Mouse (Mus musculus) testis, adult 2 months (tissue): Measurements from ENCODE around the gene Prr12. TPM values are rescaled to one million over a fixed set of nuclear protein-coding genes. Genes with fewer than 3 reads are reported as not detected.
"Not testable (repeated sequence)": the region's sequence is repeated elsewhere in the genome, so short reads cannot be mapped to it uniquely, and the experiment has no call there.

ENCODE experiments used
- H3K27ac ChIP-seq: fragments of 200-500 bp; 2 replicates; pipeline ENCODE4 v1.5.1; 2012; ENCODE audit warnings: low read depth, low read length; ENCODE audit not compliant: control insufficient read depth, insufficient read depth
- H3K27me3 ChIP-seq: fragments of 200-500 bp; 2 replicates; pipeline ENCODE4 v1.6.1; 2012; ENCODE audit warnings: mild to moderate bottlenecking, low read length, moderate library complexity; ENCODE audit not compliant: control insufficient read depth, insufficient read depth
- H3K36me3 ChIP-seq: fragments of 200-500 bp; 2 replicates; pipeline ENCODE4 v1.6.1; 2012; ENCODE audit warnings: mild to moderate bottlenecking, low read length; ENCODE audit not compliant: control insufficient read depth, insufficient read depth
- H3K4me1 ChIP-seq: fragments of 200-500 bp; 2 replicates; pipeline ENCODE4 v1.6.1; 2012; ENCODE audit warnings: low read length; ENCODE audit not compliant: control insufficient read depth, insufficient read depth
- H3K4me3 ChIP-seq: fragments of 200-500 bp; 2 replicates; pipeline ENCODE4 v1.5.1; 2012; ENCODE audit warnings: low read depth, mild to moderate bottlenecking, low read length, moderate library complexity, mixed read lengths; ENCODE audit not compliant: control insufficient read depth
- CTCF ChIP-seq: fragments of 200-500 bp; IDR thresholded peaks from 2 replicates; pipeline ENCODE4 v1.5.1; 2012; ENCODE audit warnings: low read depth, mild to moderate bottlenecking, inconsistent platforms, low read length, moderate library complexity; ENCODE audit not compliant: control insufficient read depth, insufficient read depth, insufficient replicate concordance
- POLR2A ChIP-seq: fragments of 200-500 bp; IDR thresholded peaks from 2 replicates; pipeline ENCODE4 v1.6.1; 2012; ENCODE audit warnings: low read depth, mild to moderate bottlenecking, inconsistent platforms, low read length, moderate library complexity; ENCODE audit not compliant: control insufficient read depth
- polyA plus RNA-seq: library from polyadenylated mRNA; depleted of rRNA; stranded (reverse); fragments of >200 nt; gene quantifications from 2 replicates; pipeline ENCODE4 v1.2.3, GENCODE M21; 2012; rRNA removed

Gene Prr12
- polyA plus RNA-seq = 3.4 and 3.5 TPM in 2 replicates

DNA sequence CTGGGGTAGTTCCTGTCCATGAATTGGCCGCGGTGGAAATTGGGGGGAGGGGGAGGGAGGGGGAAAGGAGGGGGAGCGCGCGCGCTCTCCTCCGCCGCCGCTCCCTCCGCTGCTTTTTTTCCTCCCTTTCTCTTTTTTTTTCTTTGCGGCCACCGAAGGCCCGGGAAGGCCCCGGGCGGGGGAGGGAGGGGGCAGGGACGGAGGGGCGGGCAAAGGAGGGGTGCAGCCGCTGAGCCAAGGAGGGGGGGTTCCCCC is at the start of gene Prr12:
Prr12 (minus strand) TSS at position 20 of the 255 bp plus-strand sequence.
- Histone ChIP-seq H3K4me1 (peaks cover 25% of the 10 kb centered on the region), H3K36me3 (no peaks in the 10 kb centered on the region), H3K27ac (peak within 1 kb of the TSS; percentile 78), H3K4me3 (peak within 1 kb of the TSS; percentile 83), H3K27me3 (no peaks in the 10 kb centered on the region)
- TF ChIP-seq POLR2A (no peak), CTCF (no peak)

DNA sequence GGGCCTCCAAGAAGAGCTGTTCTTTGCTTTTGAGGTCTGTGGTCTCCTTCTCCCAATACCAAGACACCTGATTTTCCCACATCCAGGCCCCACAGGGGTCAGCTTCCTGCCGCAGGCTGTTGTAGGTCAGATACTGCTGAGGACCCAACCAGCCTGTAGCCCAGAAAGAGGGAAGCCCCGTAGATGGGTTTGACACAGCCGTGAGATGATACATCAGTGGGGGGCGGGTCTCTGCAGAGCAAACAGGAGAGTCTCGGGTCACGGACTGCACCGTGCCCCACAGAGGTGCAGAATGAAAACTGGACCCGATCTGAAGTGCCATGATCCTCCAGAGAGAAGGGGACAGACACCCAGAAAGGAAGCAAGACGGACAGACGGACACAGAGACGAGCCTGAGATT is 49.8 kb upstream of the Prr12 start:
- no peak overlapping the region for H3K27ac ChIP-seq
- no peaks in the 10 kb centered on the region for H3K36me3 ChIP-seq
- TF ChIP-seq CTCF = no peak
- TF ChIP-seq POLR2A = no peak
- H3K27me3 ChIP-seq = no peaks in the 10 kb centered on the region
- H3K4me1 ChIP-seq = no peaks in the 10 kb centered on the region
- H3K4me3 ChIP-seq = no peak overlapping the region

DNA sequence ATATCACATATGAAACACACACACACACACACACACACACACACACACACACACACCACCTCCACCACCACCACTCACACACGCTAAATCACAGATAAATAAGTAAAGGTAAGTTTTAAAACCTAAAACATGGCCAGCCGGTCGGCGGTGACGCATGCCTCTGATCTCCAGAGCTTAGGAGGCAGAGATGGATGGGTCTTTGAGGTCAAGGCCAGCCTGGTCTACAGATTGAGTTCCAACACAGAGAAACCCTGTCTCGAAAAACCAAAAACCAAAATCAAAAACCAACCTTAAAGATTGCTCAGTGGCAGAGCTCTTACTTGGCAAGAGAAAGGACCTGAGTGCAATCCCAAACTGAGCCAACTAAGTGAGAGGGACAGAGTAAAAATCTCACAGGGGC is 47.4 kb upstream of the Prr12 start:
- Histone ChIP-seq H3K4me1 (no peaks in the 10 kb centered on the region), H3K36me3 (no peaks in the 10 kb centered on the region), H3K4me3 (no peak overlapping the region), H3K27me3 (no peaks in the 10 kb centered on the region), H3K27ac (no peak overlapping the region)
- no peak for TF ChIP-seq POLR2A
- TF ChIP-seq CTCF = no peak

DNA sequence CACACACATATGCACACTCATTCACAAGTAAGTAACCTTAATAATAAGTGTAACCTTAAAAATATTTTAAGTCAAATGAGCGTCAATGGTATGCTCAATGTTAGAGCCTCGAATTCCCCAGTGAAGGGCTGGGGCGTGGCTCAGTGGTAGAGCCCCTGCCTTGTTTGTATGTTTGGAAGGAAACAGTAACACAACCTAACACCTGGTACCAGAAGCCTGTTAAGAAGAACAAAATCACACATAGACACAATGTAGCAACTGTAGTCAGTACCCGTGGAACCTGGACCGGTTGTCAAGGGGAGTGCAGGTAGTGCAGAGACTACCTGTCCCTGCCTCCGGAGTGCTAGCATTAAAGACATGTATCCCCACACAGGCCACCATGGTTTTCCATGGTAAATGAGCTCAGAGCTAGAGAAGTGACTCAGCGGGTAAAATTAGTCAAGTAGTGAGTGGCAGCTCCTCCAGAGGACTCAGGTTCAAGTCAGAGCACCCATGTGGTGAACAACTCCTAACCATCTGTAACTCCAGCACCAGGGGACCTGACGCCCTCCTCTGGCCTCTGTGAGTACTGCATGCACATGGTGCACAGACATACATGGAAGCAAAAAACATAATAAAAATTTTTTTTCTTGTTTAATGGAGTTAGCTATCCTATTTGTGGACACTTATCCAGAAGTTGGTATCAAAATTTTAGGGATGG is 46.0 kb upstream of the Prr12 start:
- H3K4me3 ChIP-seq = no peak overlapping the region
- no peaks in the 10 kb centered on the region for H3K36me3 ChIP-seq
- H3K4me1 ChIP-seq = no peaks in the 10 kb centered on the region
- no peaks in the 10 kb centered on the region for H3K27me3 ChIP-seq
- TF ChIP-seq POLR2A = no peak
- peak; percentile 48; the same call in 1 of the 2 replicates for TF ChIP-seq CTCF
- H3K27ac ChIP-seq = no peak overlapping the region

DNA sequence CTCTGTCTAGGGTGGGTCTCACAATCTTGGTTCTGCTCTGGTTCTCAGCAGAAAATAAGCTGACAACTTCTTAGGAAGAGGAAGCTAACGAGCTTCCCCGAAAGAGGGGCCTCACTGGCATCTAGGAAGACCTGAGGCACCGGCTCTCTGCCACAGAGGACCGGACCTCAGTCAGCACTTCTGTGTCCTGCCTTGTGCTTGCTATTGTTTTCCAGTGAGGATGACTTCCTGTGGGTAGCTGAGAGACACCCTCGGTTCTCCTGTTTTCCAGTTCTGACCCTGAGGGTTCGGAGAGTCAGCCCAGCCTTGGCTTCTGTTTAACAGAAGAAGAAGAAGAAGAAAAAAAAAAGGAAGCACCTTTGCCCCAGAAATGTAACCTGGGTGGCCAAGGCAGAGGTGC is 44.8 kb upstream of the Prr12 start:
- no peaks in the 10 kb centered on the region for H3K27me3 ChIP-seq
- no peaks in the 10 kb centered on the region for H3K36me3 ChIP-seq
- H3K27ac ChIP-seq = no peak overlapping the region
- H3K4me1 ChIP-seq = peaks cover 4% of the 10 kb centered on the region
- H3K4me3 ChIP-seq = no peak overlapping the region
- TF ChIP-seq CTCF (no peak), POLR2A (no peak)

DNA sequence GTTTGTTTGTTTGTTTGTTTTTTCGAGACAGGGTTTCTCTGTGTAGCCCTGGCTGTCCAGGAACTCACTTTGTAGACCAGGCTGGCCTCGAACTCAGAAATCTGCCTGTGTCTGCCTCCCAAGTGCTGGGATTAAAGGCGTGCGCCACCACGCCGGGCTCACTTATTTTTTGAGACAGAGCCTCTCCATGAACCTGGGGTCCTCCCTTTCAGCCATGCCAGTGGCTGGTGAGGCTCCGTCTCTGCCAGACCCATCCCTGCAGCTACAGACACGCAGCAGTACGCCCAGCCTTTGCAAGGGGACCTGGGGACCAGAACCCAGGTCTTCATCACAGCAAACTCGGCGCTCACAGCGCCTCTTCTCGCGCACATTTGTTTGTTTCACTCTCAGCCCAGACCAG is 43.3 kb upstream of the Prr12 start:
- H3K4me3 ChIP-seq, H3K27me3 ChIP-seq, H3K36me3 ChIP-seq, H3K27ac ChIP-seq: not testable (repeated sequence)
- peaks cover 15% of the 10 kb centered on the region for H3K4me1 ChIP-seq

DNA sequence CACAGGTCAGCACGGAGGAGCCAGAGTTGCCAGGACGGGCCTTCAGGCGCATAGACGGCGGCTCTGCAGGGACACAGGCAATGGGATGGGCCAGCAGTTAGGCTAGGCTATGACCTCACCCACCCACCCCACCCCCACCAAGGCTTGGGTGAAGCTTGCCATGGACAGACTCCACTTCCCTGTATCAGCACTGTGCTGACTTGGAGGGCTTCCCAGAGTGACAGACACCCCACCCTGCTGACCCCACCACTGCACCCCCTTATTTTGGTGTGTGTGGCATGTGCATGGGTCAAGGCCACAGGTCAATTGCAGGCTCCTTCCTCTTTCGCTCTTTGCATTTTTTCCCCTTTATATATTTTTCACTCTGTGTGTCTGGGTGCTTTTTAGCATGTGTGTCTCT is 42.7 kb upstream of the Prr12 start:
- Histone ChIP-seq H3K4me1 (peaks cover 19% of the 10 kb centered on the region), H3K36me3 (no peaks in the 10 kb centered on the region), H3K27ac (no peak overlapping the region), H3K4me3 (no peak overlapping the region), H3K27me3 (no peaks in the 10 kb centered on the region; the same call in 1 of the 2 replicates)
- TF ChIP-seq CTCF (no peak), POLR2A (no peak)

DNA sequence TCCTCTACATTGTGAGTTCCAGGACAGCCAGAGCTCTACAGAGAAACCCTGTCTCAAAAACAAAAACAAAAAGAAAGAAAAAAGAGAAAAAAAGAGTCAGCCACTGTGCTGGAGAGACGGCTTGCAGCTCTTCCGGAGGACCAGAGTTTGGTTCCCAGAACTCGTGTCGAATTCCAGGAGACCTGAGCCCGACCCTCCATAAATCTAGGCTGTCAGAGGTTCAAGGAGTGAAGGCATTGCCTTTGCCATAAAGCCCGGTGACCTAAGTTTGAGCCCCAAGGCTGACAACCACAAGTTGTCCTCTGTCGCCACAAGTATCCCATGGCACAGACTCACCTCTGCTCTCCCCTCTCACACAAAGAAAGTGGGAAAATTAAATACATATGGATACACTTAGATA is 41.4 kb upstream of the Prr12 start:
- Histone ChIP-seq H3K27me3 (no peaks in the 10 kb centered on the region; the same call in 1 of the 2 replicates), H3K4me1 (peaks cover 22% of the 10 kb centered on the region), H3K27ac (no peak overlapping the region), H3K36me3 (no peaks in the 10 kb centered on the region), H3K4me3 (no peak overlapping the region)
- TF ChIP-seq CTCF (no peak), POLR2A (no peak)
